Mouse (Mus musculus) brown adipose tissue, adult 24 weeks (tissue): ENCODE data around the gene Slc17a6. TPM values are rescaled to one million over a fixed set of nuclear protein-coding genes. Genes with fewer than 3 reads are reported as not detected.
"Not testable (repeated sequence)": the region's sequence is repeated elsewhere in the genome, so short reads cannot be mapped to it uniquely, and the experiment has no call there.

ENCODE experiments used
- H3K27ac ChIP-seq: fragments of 200-500 bp; replicated peaks from 2 replicates; pipeline ENCODE4 v1.5.1; 2012; ENCODE audit warnings: low read depth, mild to moderate bottlenecking, low read length
- H3K4me1 ChIP-seq: fragments of 200-500 bp; 2 replicates; pipeline ENCODE4 v1.6.1; 2012; ENCODE audit warnings: low read length, mixed read lengths; ENCODE audit not compliant: control insufficient read depth, insufficient read depth, insufficient read length
- H3K4me3 ChIP-seq: fragments of 200-500 bp; 2 replicates; pipeline ENCODE4 v1.5.1; 2012; ENCODE audit warnings: low read depth, mild to moderate bottlenecking, low read length, moderate library complexity; ENCODE audit not compliant: insufficient read depth
- polyA plus RNA-seq: library from polyadenylated mRNA; stranded (reverse); fragments of >200 nt; gene quantifications from 2 replicates; pipeline ENCODE4 v1.2.4, GENCODE M21; 2012; ENCODE audit not compliant: missing spikeins, insufficient read depth, insufficient read length

Gene Slc17a6
- polyA plus RNA-seq, 1 experiment, result not detected

DNA sequence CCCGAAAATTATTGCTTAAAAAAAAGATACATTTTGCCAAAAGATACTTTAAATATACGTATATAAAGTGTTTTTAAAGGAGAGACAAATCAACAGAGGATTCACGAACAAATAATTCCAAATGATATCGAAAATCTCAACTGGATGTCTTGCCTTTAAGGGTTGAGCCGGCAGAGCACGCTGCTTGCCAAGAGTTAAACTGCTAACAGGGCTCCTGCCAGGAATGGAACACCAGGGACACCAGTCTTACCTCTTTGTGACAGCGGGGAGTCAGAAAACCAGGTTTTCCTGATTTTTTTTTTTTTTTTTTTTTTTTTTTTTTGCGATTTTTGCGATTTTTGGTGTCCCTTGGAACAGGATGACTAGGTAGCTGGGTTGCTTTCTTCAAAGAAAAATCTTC lies 6.5 kb downstream of the Slc17a6 start:
- H3K4me3 ChIP-seq, result no peak overlapping the region
- no peaks in the 10 kb centered on the region for H3K4me1 ChIP-seq
- H3K27ac ChIP-seq, result no peak overlapping the region

DNA sequence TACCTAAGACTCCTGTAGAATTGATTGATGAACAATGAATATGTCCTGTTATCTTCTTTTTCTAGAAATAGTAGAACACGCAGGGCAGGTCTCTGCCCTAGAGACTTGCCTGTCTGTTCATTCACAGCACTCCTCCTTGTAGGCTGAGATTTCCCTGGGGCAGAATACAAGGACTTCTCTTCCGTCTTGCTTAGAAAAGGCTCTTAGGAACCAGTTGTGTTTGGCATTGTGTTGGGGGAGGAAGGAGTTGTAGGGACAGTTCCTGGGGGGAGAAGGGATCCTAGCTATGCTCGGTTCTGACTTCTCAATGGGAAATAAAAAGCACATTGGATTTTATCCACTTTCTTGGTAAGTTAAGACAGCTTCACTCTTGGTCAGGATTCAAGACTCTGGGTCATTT lies 7.4 kb downstream of the Slc17a6 start:
- H3K4me1 ChIP-seq, result no peaks in the 10 kb centered on the region
- H3K4me3 ChIP-seq, result no peak overlapping the region
- H3K27ac ChIP-seq, result no peak overlapping the region

DNA sequence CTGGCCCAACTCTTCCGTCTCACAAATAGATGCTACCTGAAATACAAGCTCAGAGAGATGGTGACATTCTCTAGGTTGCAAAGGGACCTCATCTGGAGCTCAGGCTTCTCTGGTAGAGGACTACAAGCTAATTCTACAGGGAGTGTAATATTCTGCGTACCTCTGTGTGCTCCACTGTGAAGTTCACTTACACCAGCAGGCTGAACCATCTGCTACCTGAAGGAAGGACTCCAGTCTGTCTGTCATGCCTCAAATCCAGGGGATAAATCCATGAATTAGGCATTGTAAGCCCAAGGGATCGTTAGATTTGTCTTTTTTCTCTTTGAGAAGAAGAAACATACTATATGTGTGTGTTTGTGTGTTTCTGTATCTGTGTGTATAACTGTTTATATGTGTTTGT lies 9.4 kb downstream of the Slc17a6 start:
- no peaks in the 10 kb centered on the region for H3K4me1 ChIP-seq

DNA sequence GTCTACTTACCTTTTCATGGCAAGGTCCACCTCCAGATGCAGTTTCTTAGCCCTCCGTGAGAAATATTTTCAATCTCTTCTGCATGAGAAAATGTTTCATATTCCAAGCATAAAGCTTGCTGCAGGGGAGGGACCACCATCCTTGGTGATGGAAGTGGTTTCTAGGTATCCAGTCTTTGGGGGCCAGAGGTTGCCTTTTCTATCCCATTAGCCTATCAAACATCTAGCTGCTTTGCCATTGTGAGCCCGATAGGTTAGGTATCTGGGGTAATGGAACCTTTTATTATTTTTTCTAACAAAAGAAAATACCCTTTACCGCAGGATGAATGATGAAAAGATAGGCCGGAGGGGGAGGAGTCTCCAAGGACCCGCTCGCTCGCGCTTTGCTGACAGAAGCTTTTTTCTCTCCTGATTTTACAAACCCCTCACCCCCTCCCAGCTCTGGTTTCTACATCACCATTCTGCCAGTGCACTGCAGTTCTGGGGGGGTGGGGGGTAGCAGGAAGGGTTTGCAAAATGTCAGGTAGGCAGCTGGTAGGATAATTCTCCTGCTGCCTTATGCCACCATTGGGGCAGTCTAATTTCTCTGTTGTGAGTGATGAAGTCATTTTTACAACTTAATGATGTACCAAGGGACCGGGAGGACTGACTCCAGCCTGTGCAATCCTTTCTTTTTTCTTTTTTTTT lies 10.9 kb downstream of the Slc17a6 start:
- H3K4me3 ChIP-seq, result no peak overlapping the region
- no peaks in the 10 kb centered on the region for H3K4me1 ChIP-seq
- no peak overlapping the region for H3K27ac ChIP-seq

More for the DNA sequence above, 9.4 kb downstream of the Slc17a6 start:
- H3K27ac ChIP-seq, result no peak overlapping the region
- no peak overlapping the region for H3K4me3 ChIP-seq

DNA sequence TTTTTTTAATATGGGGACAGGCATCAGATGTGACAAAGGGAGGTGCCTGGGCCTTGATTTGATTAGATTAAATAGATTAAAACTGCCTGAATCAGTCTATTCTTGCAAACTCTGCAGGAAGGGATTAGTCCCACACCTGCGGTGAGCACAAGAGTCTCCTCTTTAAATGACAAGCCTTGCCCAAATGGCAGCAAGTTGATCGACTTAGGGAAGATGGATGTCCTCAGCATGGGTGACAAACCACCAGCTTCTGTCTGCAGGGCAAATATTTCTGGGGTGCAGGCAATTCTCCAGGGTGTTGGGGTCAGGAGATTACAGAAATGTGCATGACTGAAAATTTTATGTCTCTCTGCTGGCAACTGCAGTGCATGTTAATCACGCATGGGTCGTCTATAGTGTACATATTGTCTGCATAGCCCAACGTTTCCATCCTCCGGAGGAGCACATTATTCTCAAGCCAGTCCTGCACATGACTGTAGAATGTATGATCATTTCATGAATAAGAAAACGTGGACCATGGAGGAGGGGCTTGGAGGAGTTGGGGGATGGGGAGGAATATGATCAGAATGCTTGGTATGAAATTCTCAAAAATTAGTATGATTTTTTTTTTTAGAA lies 11.5 kb downstream of the Slc17a6 start:
- Histone ChIP-seq H3K4me3 (no peak overlapping the region), H3K27ac (no peak overlapping the region)

DNA sequence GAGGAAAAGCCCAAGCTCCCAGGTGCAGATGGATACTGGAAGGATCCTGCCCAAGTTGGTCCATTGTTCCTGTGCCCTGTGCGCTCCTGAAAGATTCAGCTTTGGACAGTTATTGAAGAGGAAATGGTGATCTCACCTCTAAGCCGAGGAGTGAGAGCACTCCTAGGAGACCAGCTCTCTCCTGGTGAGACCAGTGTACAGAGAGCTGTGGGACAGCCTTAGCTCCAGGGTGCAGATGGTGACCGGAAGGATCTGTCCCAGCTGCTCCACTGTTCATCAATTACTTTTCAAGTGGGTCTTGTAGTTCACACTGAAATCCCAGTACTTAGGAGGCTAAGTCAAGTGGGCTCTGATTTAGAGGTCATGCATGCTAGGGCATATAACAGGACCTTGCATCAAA lies 35.3 kb downstream of the Slc17a6 start:
- Histone ChIP-seq H3K4me3 (no peak overlapping the region), H3K27ac (no peak overlapping the region), H3K4me1 (no peaks in the 10 kb centered on the region)

More for the DNA sequence above, 11.5 kb downstream of the Slc17a6 start:
- no peaks in the 10 kb centered on the region for H3K4me1 ChIP-seq

DNA sequence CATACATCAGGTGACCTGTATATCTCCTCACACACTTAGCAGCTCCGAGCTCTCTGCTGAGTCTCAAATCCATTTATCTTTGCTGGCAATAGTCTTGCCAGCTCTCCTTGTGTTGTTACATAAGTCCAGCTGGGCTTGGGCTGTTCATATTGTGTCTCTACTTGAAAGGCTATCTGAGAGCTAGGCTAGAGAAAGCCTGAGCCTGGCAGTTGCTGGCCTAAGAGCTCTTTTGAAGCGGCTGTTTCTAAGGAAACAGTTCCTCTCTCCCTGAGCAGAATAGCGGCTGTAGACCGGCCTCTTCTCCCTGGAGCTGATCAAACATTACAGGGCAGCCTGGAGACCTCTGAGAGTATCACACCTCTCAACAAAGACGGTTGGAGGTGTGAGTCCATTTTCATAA lies 40.6 kb downstream of the Slc17a6 start:
- Histone ChIP-seq H3K4me1 (no peaks in the 10 kb centered on the region), H3K27ac (no peak overlapping the region), H3K4me3 (no peak overlapping the region)

DNA sequence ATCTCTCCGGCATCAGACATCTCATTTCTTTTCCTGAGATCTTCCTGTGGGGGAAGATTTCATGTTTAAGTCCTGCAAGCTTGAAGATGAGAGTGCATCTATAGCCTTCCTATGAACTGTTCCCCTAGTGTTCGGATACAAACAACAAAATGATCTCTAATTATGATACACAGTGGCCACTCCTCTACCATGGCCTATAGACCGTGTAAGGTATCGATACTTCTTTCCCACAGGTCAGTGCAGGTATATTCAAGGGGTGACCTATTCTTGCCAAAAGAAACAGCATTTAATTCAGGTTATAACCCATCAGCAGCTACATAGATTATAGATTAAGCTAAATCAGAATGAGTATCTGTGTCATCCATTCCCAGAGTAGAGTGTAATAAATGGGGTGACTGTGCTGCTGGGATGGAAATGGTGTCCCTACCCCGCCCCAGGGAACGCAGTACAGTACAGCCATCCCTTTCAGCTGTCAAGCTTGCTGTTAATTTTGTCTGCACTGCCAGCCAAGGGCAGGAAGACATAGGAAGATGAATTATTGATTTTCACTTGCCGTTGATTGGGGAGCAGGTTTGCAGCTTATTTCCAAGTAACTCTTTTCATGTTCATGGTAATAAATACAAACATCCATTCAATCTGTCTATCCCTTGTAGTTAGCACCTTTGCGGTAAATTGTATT lies 71.9 kb downstream of the Slc17a6 start:
- H3K4me1 ChIP-seq, result no peaks in the 10 kb centered on the region
- no peak overlapping the region for H3K4me3 ChIP-seq
- no peak overlapping the region for H3K27ac ChIP-seq

DNA sequence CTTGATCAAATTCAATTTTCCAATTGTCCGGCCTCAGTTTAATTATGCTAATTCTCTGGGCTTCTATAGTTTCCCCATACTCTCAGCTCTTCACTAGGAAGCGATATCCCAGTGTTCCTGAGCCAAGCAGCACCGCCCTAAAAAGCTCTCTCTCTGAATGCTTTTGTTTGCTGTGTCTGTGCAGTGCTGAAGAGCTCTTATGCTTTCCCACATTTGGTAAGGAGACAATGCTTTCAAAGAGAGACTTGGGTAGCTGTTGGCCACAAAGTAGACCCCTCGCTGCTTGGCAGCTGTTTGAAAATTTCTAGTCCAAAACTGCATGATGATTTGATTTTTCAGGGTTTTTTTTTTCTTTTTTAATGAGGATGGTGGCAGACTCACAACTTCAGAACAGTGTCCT lies 72.6 kb downstream of the Slc17a6 start:
- no peaks in the 10 kb centered on the region for H3K4me1 ChIP-seq
- no peak overlapping the region for H3K4me3 ChIP-seq
- no peak overlapping the region for H3K27ac ChIP-seq

DNA sequence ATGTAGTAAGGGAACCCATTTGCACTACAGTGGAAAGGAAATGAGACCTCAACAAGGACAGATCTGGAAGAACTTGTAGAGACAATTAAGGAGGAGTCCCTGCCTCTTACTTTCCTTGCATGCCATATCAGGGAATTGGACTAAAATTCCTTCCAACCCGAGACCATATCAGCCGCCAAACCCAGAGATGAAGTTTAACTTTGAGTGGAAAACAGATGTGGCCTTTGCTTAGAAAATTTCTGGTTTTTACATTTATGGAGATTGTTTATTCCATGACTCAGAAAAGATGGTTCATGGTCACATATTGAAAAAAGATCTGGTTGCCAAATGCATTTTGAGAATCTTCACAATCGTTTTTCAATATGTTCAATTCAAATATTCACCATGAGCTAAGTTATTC lies 87.7 kb downstream of the Slc17a6 start:
- no peak overlapping the region for H3K27ac ChIP-seq
- H3K4me1 ChIP-seq, result no peaks in the 10 kb centered on the region
- H3K4me3 ChIP-seq, result no peak overlapping the region

DNA sequence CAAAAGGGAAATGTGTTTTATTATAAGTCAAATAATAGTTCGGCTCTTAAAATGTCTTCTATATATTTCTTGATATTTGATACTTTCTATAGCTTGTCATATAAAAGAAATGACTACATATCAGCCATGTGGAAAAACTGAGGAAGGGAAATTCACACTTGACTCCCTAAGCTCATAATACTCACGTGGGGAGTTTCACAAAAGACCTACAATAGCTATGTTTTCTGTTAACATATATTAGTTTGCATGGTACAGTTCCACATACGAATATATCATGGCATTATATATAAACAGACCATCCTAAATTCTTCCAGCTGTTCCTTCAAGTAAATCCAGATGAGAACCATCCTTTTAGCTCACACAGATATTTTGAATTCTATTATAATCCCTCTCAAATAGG lies 88.5 kb downstream of the Slc17a6 start:
- not testable (repeated sequence) for H3K27ac ChIP-seq

DNA sequence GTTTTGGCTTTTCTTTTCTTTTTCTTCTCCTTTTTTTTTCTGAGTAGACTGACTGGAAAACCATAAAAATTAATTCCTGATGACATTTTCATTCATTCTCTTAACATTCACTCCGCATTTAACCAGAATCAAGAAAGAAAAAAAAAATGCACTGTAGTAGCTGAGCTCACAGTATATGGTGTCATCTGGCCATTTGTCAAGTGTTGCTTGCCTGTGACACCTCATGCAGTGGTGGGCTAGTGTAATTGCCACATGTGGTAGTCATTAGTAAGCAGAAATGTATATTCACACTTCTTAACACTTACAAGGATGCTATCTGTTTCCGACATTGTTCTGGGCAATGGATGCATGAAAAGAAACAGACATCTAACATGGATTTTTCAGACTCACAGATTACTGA lies 94.0 kb downstream of the Slc17a6 start:
- Histone ChIP-seq H3K4me3 (no peak overlapping the region), H3K27ac (no peak overlapping the region), H3K4me1 (no peaks in the 10 kb centered on the region)

More for the DNA sequence above, 88.5 kb downstream of the Slc17a6 start:
- H3K4me3 ChIP-seq, H3K4me1 ChIP-seq: not testable (repeated sequence)

Other genes with a start within 250 kb of the Slc17a6 start
- 0.52 and 1.5 TPM in 2 replicates for gene Ano5, start 111.0 kb upstream of the Slc17a6 start, polyA plus RNA-seq
- 4.2 and 4.7 TPM in 2 replicates for gene Gas2, start 240.0 kb downstream of the Slc17a6 start, polyA plus RNA-seq
- 1.8 and 2.7 TPM in 2 replicates for gene Fancf, start 240.3 kb downstream of the Slc17a6 start, polyA plus RNA-seq